Mouse (Mus musculus): Measurements from ENCODE around the gene Armc9. TPM values are rescaled to one million over a fixed set of nuclear protein-coding genes. Genes with fewer than 3 reads are reported as not detected.

The Armc9 gene
- polyA plus RNA-seq, 1 experiment from 2014 or later: 33.0 TPM

Other genes with a start within 250 kb of the Armc9 start
- 4.8 and 7.5 TPM in 2 replicates for gene 4933407L21Rik, start 226.3 kb upstream of the Armc9 start, polyA plus RNA-seq (2014; fragmentation: Nextera tagmentation; extraction: Ambion mirVana)
- gene Gpr55, start 193.8 kb upstream of the Armc9 start, polyA plus RNA-seq (2014; fragmentation: Nextera tagmentation; extraction: Ambion mirVana): 0.09 and 0.13 TPM in 2 replicates
- gene Spata3, start 138.0 kb upstream of the Armc9 start, polyA plus RNA-seq (2014; fragmentation: Nextera tagmentation; extraction: Ambion mirVana): 0.31 TPM in 2 replicates
- gene 2810459M11Rik, start 108.9 kb upstream of the Armc9 start, polyA plus RNA-seq (2014; fragmentation: Nextera tagmentation; extraction: Ambion mirVana): 8.6 and 12.7 TPM in 2 replicates
- gene Psmd1, start 90.4 kb upstream of the Armc9 start, polyA plus RNA-seq (2014; fragmentation: Nextera tagmentation; extraction: Ambion mirVana): 194 and 211 TPM in 2 replicates
- gene Htr2b, start 42.8 kb upstream of the Armc9 start, polyA plus RNA-seq (2014; fragmentation: Nextera tagmentation; extraction: Ambion mirVana): 0.09 and 0.44 TPM in 2 replicates
- gene Gm21972, start 21.1 kb upstream of the Armc9 start, polyA plus RNA-seq (2014; fragmentation: Nextera tagmentation; extraction: Ambion mirVana): 0.46 and 0.90 TPM in 2 replicates
- gene B3gnt7, start 148.1 kb downstream of the Armc9 start, polyA plus RNA-seq (2014; fragmentation: Nextera tagmentation; extraction: Ambion mirVana): 7.5 and 8.3 TPM in 2 replicates
- gene Ncl, start 204.6 kb downstream of the Armc9 start, polyA plus RNA-seq (2014; fragmentation: Nextera tagmentation; extraction: Ambion mirVana): 144 and 145 TPM in 2 replicates

Data from hindbrain, embryonic 14.5 days (tissue).